Mouse (Mus musculus): ENCODE measurements around the gene Rp9. TPM values are rescaled to one million over a fixed set of nuclear protein-coding genes. Genes with fewer than 3 reads are reported as not detected.

Rp9 gene
- total RNA-seq (2014; rRNA removed) (63.2 and 72.3 TPM in 2 replicates), polyA plus RNA-seq (2015; fragmentation: Nextera tagmentation; extraction: Ambion mirVana) (75.1 and 81.4 TPM in 2 replicates)

GRCm38 (mm10) chr9:22469643-22470042 is at the start of gene Rp9:
TSS of gene Rp9 (minus strand) at chr9:22469743.
- Histone ChIP-seq H3K27ac (peak within 1 kb of the TSS; percentile 94; the same call in 1 of the 2 replicates), H3K4me2 (ENCODE audit: low read depth, low read length) (peak within 1 kb of the TSS; percentile 74), H3K9me3 (ENCODE audit: low read length) (no peaks in the 10 kb centered on the region), H3K36me3 (ENCODE audit: insufficient read depth, low read length) (no peaks in the 10 kb centered on the region), H3K9ac (replicated peaks; ENCODE audit: low read length) (peak within 1 kb of the TSS; percentile 97), H3K4me3 (ENCODE audit: low read length) (peak within 1 kb of the TSS; percentile 87), H3K27me3 (ENCODE audit: insufficient read depth, low read length) (no peaks in the 10 kb centered on the region), H3K4me1 (ENCODE audit: insufficient read depth, low read length) (no peaks in the 10 kb centered on the region)
- WGBS = 92% methylated on average over 3 of the region's 3 CpGs
- ATAC-seq (no peak), DNase-seq (ENCODE audit: low spot score) (no peak)
- TF ChIP-seq CTCF (IDR thresholded peaks at IDR 0.05; ENCODE audit: low read depth) = no peak

GRCm38 (mm10) chr9:22518394-22519041 is 49.0 kb upstream of the Rp9 start:
- Histone ChIP-seq H3K9ac (replicated peaks; ENCODE audit: low read length) (no peak overlapping the region), H3K4me3 (ENCODE audit: low read length) (no peak overlapping the region), H3K9me3 (ENCODE audit: low read length) (0 out of 2 replicates have a peak, but pooled peaks cover 2% of the 10 kb centered on the region), H3K4me1 (ENCODE audit: insufficient read depth, low read length) (no peaks in the 10 kb centered on the region), H3K27me3 (ENCODE audit: insufficient read depth, low read length) (no peaks in the 10 kb centered on the region), H3K27ac (no peak overlapping the region), H3K4me2 (ENCODE audit: low read depth, low read length) (no peak overlapping the region), H3K36me3 (ENCODE audit: insufficient read depth, low read length) (no peaks in the 10 kb centered on the region)
- TF ChIP-seq CTCF (IDR thresholded peaks at IDR 0.05; ENCODE audit: low read depth) = peak; percentile 89
- 94% methylated on average over 3 of the region's 3 CpGs for WGBS
- peak; percentile 77; the same call in 1 of the 2 replicates for ATAC-seq
- DNase-seq (ENCODE audit: low spot score) = peak; percentile 80

GRCm38 (mm10) chr9:22515076-22515475 is 45.5 kb upstream of the Rp9 start:
- H3K4me1 ChIP-seq (ENCODE audit: insufficient read depth, low read length) = no peaks in the 10 kb centered on the region
- ATAC-seq = no peak
- no peak overlapping the region for H3K4me3 ChIP-seq (ENCODE audit: low read length)
- no peak overlapping the region for H3K4me2 ChIP-seq (ENCODE audit: low read depth, low read length)
- H3K9me3 ChIP-seq (ENCODE audit: low read length) = no peaks in the 10 kb centered on the region
- H3K36me3 ChIP-seq (ENCODE audit: insufficient read depth, low read length) = no peaks in the 10 kb centered on the region
- no peak for DNase-seq (ENCODE audit: low spot score)
- TF ChIP-seq CTCF (IDR thresholded peaks at IDR 0.05; ENCODE audit: low read depth) = no peak
- H3K9ac ChIP-seq (replicated peaks; ENCODE audit: low read length) = no peak overlapping the region
- H3K27me3 ChIP-seq (ENCODE audit: insufficient read depth, low read length) = no peaks in the 10 kb centered on the region
- WGBS = 97% methylated on average over 4 of the region's 4 CpGs
- H3K27ac ChIP-seq = no peak overlapping the region

- Histone ChIP-seq H3K4me2 (ENCODE audit: low read depth, low read length) (no peak overlapping the region), H3K36me3 (ENCODE audit: insufficient read depth, low read length) (no peaks in the 10 kb centered on the region), H3K27me3 (ENCODE audit: insufficient read depth, low read length) (no peaks in the 10 kb centered on the region), H3K27ac (no peak overlapping the region), H3K9me3 (ENCODE audit: low read length) (no peaks in the 10 kb centered on the region), H3K4me3 (ENCODE audit: low read length) (no peak overlapping the region), H3K9ac (replicated peaks; ENCODE audit: low read length) (no peak overlapping the region), H3K4me1 (ENCODE audit: insufficient read depth, low read length) (no peaks in the 10 kb centered on the region)
- ATAC-seq (no peak), DNase-seq (ENCODE audit: low spot score) (no peak)
- TF ChIP-seq CTCF (IDR thresholded peaks at IDR 0.05; ENCODE audit: low read depth) = no peak
- WGBS = 78% methylated on average over 2 of the region's 2 CpGs
Measured at GRCm38 (mm10) chr9:22505574-22505973, 36.0 kb upstream of the Rp9 start.

GRCm38 (mm10) chr9:22503581-22503980 is 34.0 kb upstream of the Rp9 start:
- no peaks in the 10 kb centered on the region for H3K27me3 ChIP-seq (ENCODE audit: insufficient read depth, low read length)
- no peak for ATAC-seq
- no peaks in the 10 kb centered on the region for H3K36me3 ChIP-seq (ENCODE audit: insufficient read depth, low read length)
- no peak for DNase-seq (ENCODE audit: low spot score)
- TF ChIP-seq CTCF (IDR thresholded peaks at IDR 0.05; ENCODE audit: low read depth) = no peak
- H3K4me2 ChIP-seq (ENCODE audit: low read depth, low read length) = no peak overlapping the region
- no peak overlapping the region for H3K9ac ChIP-seq (replicated peaks; ENCODE audit: low read length)
- 79% methylated on average over 5 of the region's 5 CpGs for WGBS
- H3K4me1 ChIP-seq (ENCODE audit: insufficient read depth, low read length) = no peaks in the 10 kb centered on the region
- no peak overlapping the region for H3K4me3 ChIP-seq (ENCODE audit: low read length)
- H3K9me3 ChIP-seq (ENCODE audit: low read length) = no peaks in the 10 kb centered on the region
- H3K27ac ChIP-seq = no peak overlapping the region

- no peak overlapping the region for H3K4me3 ChIP-seq (ENCODE audit: low read length)
- WGBS = 51% methylated on average over 2 of the region's 2 CpGs
- H3K9ac ChIP-seq (replicated peaks; ENCODE audit: low read length) = no peak overlapping the region
- no peak for TF ChIP-seq CTCF (IDR thresholded peaks at IDR 0.05; ENCODE audit: low read depth)
- H3K27ac ChIP-seq = no peak overlapping the region
- ATAC-seq = no peak
- H3K4me2 ChIP-seq (ENCODE audit: low read depth, low read length) = no peak overlapping the region
- H3K9me3 ChIP-seq (ENCODE audit: low read length) = no peaks in the 10 kb centered on the region
- DNase-seq (ENCODE audit: low spot score) = no peak
- H3K27me3 ChIP-seq (ENCODE audit: insufficient read depth, low read length) = no peaks in the 10 kb centered on the region
- H3K36me3 ChIP-seq (ENCODE audit: insufficient read depth, low read length) = no peaks in the 10 kb centered on the region
- H3K4me1 ChIP-seq (ENCODE audit: insufficient read depth, low read length) = no peaks in the 10 kb centered on the region
Measured at GRCm38 (mm10) chr9:22502972-22503371, 33.4 kb upstream of the Rp9 start.

Measured in hindbrain, postnatal 0 days (tissue).